Mouse (Mus musculus): ENCODE measurements around the gene Idh1.

- TF ChIP-seq CTCF (IDR thresholded peaks at IDR 0.05; ENCODE audit: low read depth, low read length) = no peak
- TF ChIP-seq POLR2A (IDR thresholded peaks at IDR 0.05; ENCODE audit: insufficient read depth, low read length) = no peak
- TF ChIP-seq EP300 (IDR thresholded peaks at IDR 0.05; ENCODE audit: insufficient read depth, low read depth, low read length) = no peak
Measured at GRCm38 (mm10) chr1:65131671-65132070, 54.6 kb downstream of the Idh1 start.

All from ES-Bruce4 (cell line).